In the genomic region with DNA sequence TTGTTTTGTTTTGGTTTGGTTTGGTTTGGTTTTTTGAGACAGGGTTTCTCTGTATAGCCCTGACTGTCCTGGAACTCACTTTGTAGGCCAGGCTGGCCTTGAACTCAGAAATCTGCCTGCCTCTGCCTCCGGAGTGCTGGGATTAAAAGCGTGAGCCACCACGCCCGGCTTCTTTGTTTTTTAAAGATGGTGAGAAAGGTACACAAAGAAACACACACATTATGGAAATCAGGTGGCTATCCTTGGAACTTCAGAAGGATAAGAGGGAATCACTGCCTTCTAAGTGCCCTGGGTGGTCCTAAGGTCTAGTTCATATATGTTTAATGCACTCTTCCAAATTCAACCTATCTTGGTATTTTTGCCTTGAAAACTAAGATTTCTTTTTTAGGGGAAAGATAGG, we compare ENCODE assay signal across 9 mouse cellular contexts. TPM values are rescaled to one million over a fixed set of nuclear protein-coding genes. Genes with fewer than 3 reads are reported as not detected.
DNase-seq lines count a peak whose midpoint lies in the region; ATAC-seq and TF ChIP-seq lines count a peak whose summit lies in the region.
"Not testable (repeated sequence)": the region's sequence is repeated elsewhere in the genome, so short reads cannot be mapped to it uniquely, and the experiment has no call there.
"Had no signal": no experiment of that assay in that cellular context is flagged by ENCODE, and none has a peak within 500 bp of the region (broad histone marks: within the 10 kb centered on the region; RNA-seq: fewer than 3 reads in every experiment).

No protein-coding gene starts in this region.

- H3K36me3 ChIP-seq in embryonic facial prominence, embryonic 10.5 days (replicated peaks); forebrain, embryonic 14.5 days (ENCODE audit: control insufficient read depth, insufficient read depth, low read length); hindbrain, embryonic 11.5 days (ENCODE audit: control insufficient read depth, insufficient read depth, low read length); hindbrain, embryonic 16.5 days (ENCODE audit: control insufficient read depth, insufficient read depth, low read length); midbrain, embryonic 12.5 days; midbrain, postnatal 0 days (ENCODE audit: insufficient read depth, low read length); neural tube, embryonic 15.5 days: not testable (repeated sequence)

- H3K9me3 ChIP-seq in embryonic facial prominence, embryonic 10.5 days; forebrain, embryonic 14.5 days (replicated peaks; ENCODE audit: control insufficient read depth, low read length); hindbrain, embryonic 11.5 days (ENCODE audit: control insufficient read depth, low read length); hindbrain, embryonic 16.5 days (ENCODE audit: control insufficient read depth, low read length); midbrain, embryonic 12.5 days; midbrain, postnatal 0 days (ENCODE audit: low read length); neural tube, embryonic 15.5 days (replicated peaks): not testable (repeated sequence)

- TF ChIP-seq CTCF in midbrain, postnatal 0 days (IDR thresholded peaks at IDR 0.05), result not testable (repeated sequence)

- H3K4me1 ChIP-seq in embryonic facial prominence, embryonic 10.5 days, result peaks cover 41% of the 10 kb centered on the region
- peaks cover 31% of the 10 kb centered on the region for H3K4me1 ChIP-seq in forebrain, embryonic 14.5 days (ENCODE audit: control insufficient read depth, insufficient read depth, low read length)
- H3K4me1 ChIP-seq in hindbrain, embryonic 11.5 days (replicated peaks; ENCODE audit: control insufficient read depth, insufficient read depth, low read length), result not testable (repeated sequence)
- peaks cover 30% of the 10 kb centered on the region for H3K4me1 ChIP-seq in hindbrain, embryonic 16.5 days (ENCODE audit: control insufficient read depth, insufficient read depth, low read depth, low read length)
- peaks cover 42% of the 10 kb centered on the region for H3K4me1 ChIP-seq in midbrain, embryonic 12.5 days
- H3K4me1 ChIP-seq in midbrain, postnatal 0 days (ENCODE audit: insufficient read depth, low read length), result peaks cover 24% of the 10 kb centered on the region; the same call in 1 of the 2 replicates
- peaks cover 43% of the 10 kb centered on the region for H3K4me1 ChIP-seq in neural tube, embryonic 15.5 days

- not testable (repeated sequence) for H3K4me3 ChIP-seq in embryonic facial prominence, embryonic 10.5 days; forebrain, embryonic 14.5 days (ENCODE audit: low read depth, low read length); hindbrain, embryonic 11.5 days (ENCODE audit: low read depth, low read length); hindbrain, embryonic 16.5 days (ENCODE audit: low read length); midbrain, embryonic 12.5 days; midbrain, postnatal 0 days (ENCODE audit: low read depth, low read length); neural tube, embryonic 15.5 days (replicated peaks)

- DNase-seq in embryonic facial prominence, embryonic 10.5 days (ENCODE audit: low spot score); forebrain, embryonic 14.5 days (ENCODE audit: low spot score); hindbrain, embryonic 11.5 days (ENCODE audit: low spot score); midbrain, postnatal 0 days (ENCODE audit: low spot score): not testable (repeated sequence)

- 0 out of 2 replicates have a peak overlapping the region, but pooled peaks have one; percentile 48 for H3K4me2 ChIP-seq in forebrain, embryonic 14.5 days (ENCODE audit: low read length)
- H3K4me2 ChIP-seq in hindbrain, embryonic 11.5 days (replicated peaks; ENCODE audit: low read depth, low read length); hindbrain, embryonic 16.5 days (ENCODE audit: low read length); midbrain, embryonic 12.5 days (replicated peaks); midbrain, postnatal 0 days (ENCODE audit: low read depth, low read length, poor library complexity, severe bottlenecking); neural tube, embryonic 15.5 days: not testable (repeated sequence)

- peak overlapping the region; percentile 45 for H3K9ac ChIP-seq in forebrain, embryonic 14.5 days (ENCODE audit: low read length)
- not testable (repeated sequence) for H3K9ac ChIP-seq in hindbrain, embryonic 11.5 days (ENCODE audit: low read depth, low read length); hindbrain, embryonic 16.5 days (ENCODE audit: low read depth, low read length); midbrain, postnatal 0 days (replicated peaks; ENCODE audit: low read length, poor library complexity, severe bottlenecking); neural tube, embryonic 15.5 days (replicated peaks)
- H3K9ac ChIP-seq in midbrain, embryonic 12.5 days (replicated peaks), result peak overlapping the region; percentile 51; the same call in 1 of the 2 replicates

- not testable (repeated sequence) for ATAC-seq in forebrain, embryonic 14.5 days; hindbrain, embryonic 11.5 days (ENCODE audit: low FRiP score); hindbrain, embryonic 16.5 days; midbrain, embryonic 12.5 days (ENCODE audit: low FRiP score, low read depth); midbrain, postnatal 0 days (ENCODE audit: low FRiP score); neural tube, embryonic 15.5 days (ENCODE audit: low FRiP score)

- H3K27me3 ChIP-seq in embryonic facial prominence, embryonic 10.5 days (replicated peaks; ENCODE audit: low read depth, poor library complexity, severe bottlenecking); forebrain, embryonic 14.5 days (replicated peaks; ENCODE audit: control insufficient read depth, insufficient read depth, low read length); hindbrain, embryonic 11.5 days (ENCODE audit: control insufficient read depth, insufficient read depth, low read length); hindbrain, embryonic 16.5 days (replicated peaks; ENCODE audit: control insufficient read depth, insufficient read depth, low read length); midbrain, embryonic 12.5 days; midbrain, postnatal 0 days (ENCODE audit: insufficient read depth, low read length); neural tube, embryonic 15.5 days (replicated peaks): not testable (repeated sequence)

- 91% methylated on average over 4 of the region's 4 CpGs for WGBS in embryonic facial prominence, embryonic 10.5 days
- WGBS in forebrain, embryonic 14.5 days, result 94% methylated on average over 4 of the region's 4 CpGs
- WGBS in hindbrain, embryonic 11.5 days, result 89% methylated on average over 4 of the region's 4 CpGs
- WGBS in hindbrain, embryonic 16.5 days, result 82% methylated on average over 4 of the region's 4 CpGs
- 81% methylated on average over 4 of the region's 4 CpGs for WGBS in midbrain, embryonic 12.5 days
- WGBS in midbrain, postnatal 0 days, result 84% methylated on average over 4 of the region's 4 CpGs
- 84% methylated on average over 4 of the region's 4 CpGs for WGBS in neural tube, embryonic 15.5 days

- peak overlapping the region; percentile 94 for H3K27ac ChIP-seq in embryonic facial prominence, embryonic 10.5 days (replicated peaks)
- peak overlapping the region; percentile 99 for H3K27ac ChIP-seq in forebrain, embryonic 14.5 days (ENCODE audit: low read depth, low read length)
- H3K27ac ChIP-seq in hindbrain, embryonic 11.5 days (ENCODE audit: low read depth, low read length), result peak overlapping the region; percentile 95
- peak overlapping the region; percentile 89 for H3K27ac ChIP-seq in hindbrain, embryonic 16.5 days (ENCODE audit: low read depth, low read length)
- H3K27ac ChIP-seq in midbrain, embryonic 12.5 days (replicated peaks), result peak overlapping the region; percentile 97
- peak overlapping the region; percentile 97 for H3K27ac ChIP-seq in midbrain, postnatal 0 days (ENCODE audit: low read depth, low read length)
- H3K27ac ChIP-seq in neural tube, embryonic 15.5 days (replicated peaks), result peak overlapping the region; percentile 97

RNA-seq across cellular contexts. Expression of a gene that starts 3.9 kb away (rescaled TPM):
- 19.0 and 21.6 TPM in 2 replicates for polyA plus RNA-seq in embryonic facial prominence, embryonic 10.5 days (2016; fragmentation: Nextera tagmentation; extraction: Ambion mirVana)
- 29.4 and 32.7 TPM in 2 replicates for polyA plus RNA-seq in forebrain, embryonic 14.5 days (2014; fragmentation: Nextera tagmentation; extraction: Ambion mirVana)
- 24.4 and 26.6 TPM in 2 replicates for polyA plus RNA-seq in hindbrain, embryonic 11.5 days (2014; fragmentation: Nextera tagmentation; extraction: Ambion mirVana)
- 21.4 and 21.5 TPM in 2 replicates for polyA plus RNA-seq in hindbrain, embryonic 16.5 days (2015; fragmentation: Nextera tagmentation; extraction: Ambion mirVana)
- 29.3 and 30.0 TPM in 2 replicates for polyA plus RNA-seq in midbrain, embryonic 12.5 days (2016; fragmentation: Nextera tagmentation; extraction: Ambion mirVana)
- total RNA-seq in midbrain, postnatal 0 days (2014; rRNA removed), result 16.2 and 19.7 TPM in 2 replicates
- polyA plus RNA-seq in midbrain, postnatal 0 days (2015; fragmentation: Nextera tagmentation; extraction: Ambion mirVana), result 17.3 and 18.5 TPM in 2 replicates
- 21.0 and 21.9 TPM in 2 replicates for polyA plus RNA-seq in neural tube, embryonic 15.5 days (2015; fragmentation: Nextera tagmentation; extraction: Ambion mirVana)

RNA-seq across cellular contexts. Expression of a gene that starts 17.0 kb away (rescaled TPM):
- polyA plus RNA-seq in embryonic facial prominence, embryonic 10.5 days (2016; fragmentation: Nextera tagmentation; extraction: Ambion mirVana), result 33.6 and 43.0 TPM in 2 replicates
- 70.5 and 77.4 TPM in 2 replicates for polyA plus RNA-seq in forebrain, embryonic 14.5 days (2014; fragmentation: Nextera tagmentation; extraction: Ambion mirVana)
- 76.1 and 92.7 TPM in 2 replicates for polyA plus RNA-seq in hindbrain, embryonic 11.5 days (2014; fragmentation: Nextera tagmentation; extraction: Ambion mirVana)
- 34.1 and 44.7 TPM in 2 replicates for polyA plus RNA-seq in hindbrain, embryonic 16.5 days (2015; fragmentation: Nextera tagmentation; extraction: Ambion mirVana)
- 130 and 140 TPM in 2 replicates for polyA plus RNA-seq in midbrain, embryonic 12.5 days (2016; fragmentation: Nextera tagmentation; extraction: Ambion mirVana)
- 75.7 and 77.3 TPM in 2 replicates for total RNA-seq in midbrain, postnatal 0 days (2014; rRNA removed)
- 37.6 and 42.2 TPM in 2 replicates for polyA plus RNA-seq in midbrain, postnatal 0 days (2015; fragmentation: Nextera tagmentation; extraction: Ambion mirVana)
- polyA plus RNA-seq in neural tube, embryonic 15.5 days (2015; fragmentation: Nextera tagmentation; extraction: Ambion mirVana), result 38.2 and 52.3 TPM in 2 replicates
- polyA plus RNA-seq: CD4-positive, CD25-positive, alpha-beta regulatory T cell, adult 4 months had no signal

RNA-seq across cellular contexts. Expression of a gene that starts 51.5 kb away (rescaled TPM):
- 10.1 and 12.9 TPM in 2 replicates for polyA plus RNA-seq in embryonic facial prominence, embryonic 10.5 days (2016; fragmentation: Nextera tagmentation; extraction: Ambion mirVana)
- polyA plus RNA-seq in forebrain, embryonic 14.5 days (2014; fragmentation: Nextera tagmentation; extraction: Ambion mirVana), result 31.3 and 36.8 TPM in 2 replicates
- polyA plus RNA-seq in hindbrain, embryonic 11.5 days (2014; fragmentation: Nextera tagmentation; extraction: Ambion mirVana), result 25.2 and 27.0 TPM in 2 replicates
- polyA plus RNA-seq in hindbrain, embryonic 16.5 days (2015; fragmentation: Nextera tagmentation; extraction: Ambion mirVana), result 34.3 and 36.5 TPM in 2 replicates
- polyA plus RNA-seq in midbrain, embryonic 12.5 days (2016; fragmentation: Nextera tagmentation; extraction: Ambion mirVana), result 25.7 TPM in 2 replicates
- 47.3 and 57.7 TPM in 2 replicates for total RNA-seq in midbrain, postnatal 0 days (2014; rRNA removed)
- 30.3 and 34.6 TPM in 2 replicates for polyA plus RNA-seq in midbrain, postnatal 0 days (2015; fragmentation: Nextera tagmentation; extraction: Ambion mirVana)
- 23.3 and 29.3 TPM in 2 replicates for polyA plus RNA-seq in neural tube, embryonic 15.5 days (2015; fragmentation: Nextera tagmentation; extraction: Ambion mirVana)
- total RNA-seq: heart, postnatal 25 days had no signal
